Mouse (Mus musculus) brain, embryonic 18.5 days (tissue): ENCODE measurements around the gene Capzb.

Experiments
- DNase-seq: peaks from one replicate; pipeline ENCODE4 v3.0.0-alpha.2; 2012; ENCODE audit warnings: low read depth, low spot score

The Capzb gene

GRCm38 (mm10) chr4:139192499-139193175 is at the start of gene Capzb:
Capzb (plus strand) TSS chr4:139192899.
- peak; percentile 92 for DNase-seq

- no peak for DNase-seq
Observed at GRCm38 (mm10) chr4:139142985-139143384, 49.7 kb upstream of the Capzb start.

- DNase-seq, result no peak
Observed at GRCm38 (mm10) chr4:139144577-139144976, 48.1 kb upstream of the Capzb start.

- DNase-seq, result no peak
Observed at GRCm38 (mm10) chr4:139145156-139145555, 47.5 kb upstream of the Capzb start.

GRCm38 (mm10) chr4:139146760-139147159 is 45.9 kb upstream of the Capzb start:
- DNase-seq, result no peak

GRCm38 (mm10) chr4:139151370-139151769 is 41.3 kb upstream of the Capzb start:
- no peak for DNase-seq

GRCm38 (mm10) chr4:139154576-139155307 is 38.0 kb upstream of the Capzb start:
- DNase-seq, result no peak

- no peak for DNase-seq
Observed at GRCm38 (mm10) chr4:139156538-139156937, 36.2 kb upstream of the Capzb start.

GRCm38 (mm10) chr4:139158350-139158749 is 34.3 kb upstream of the Capzb start:
- no peak for DNase-seq

GRCm38 (mm10) chr4:139161076-139161475 is 31.6 kb upstream of the Capzb start:
- DNase-seq, result no peak

- DNase-seq, result no peak
Observed at GRCm38 (mm10) chr4:139164082-139164481, 28.6 kb upstream of the Capzb start.

- no peak for DNase-seq
Observed at GRCm38 (mm10) chr4:139165259-139165658, 27.4 kb upstream of the Capzb start.

GRCm38 (mm10) chr4:139166244-139166643 is 26.5 kb upstream of the Capzb start:
- DNase-seq, result no peak

GRCm38 (mm10) chr4:139167107-139167506 is 25.6 kb upstream of the Capzb start:
- no peak for DNase-seq

GRCm38 (mm10) chr4:139168985-139169747 is 23.5 kb upstream of the Capzb start:
- no peak for DNase-seq

GRCm38 (mm10) chr4:139169748-139170279 is 22.9 kb upstream of the Capzb start:
- DNase-seq, result no peak

GRCm38 (mm10) chr4:139175061-139175971 is 17.4 kb upstream of the Capzb start:
- DNase-seq, result no peak

- DNase-seq, result no peak
Observed at GRCm38 (mm10) chr4:139176023-139176422, 16.7 kb upstream of the Capzb start.

- DNase-seq, result no peak
Observed at GRCm38 (mm10) chr4:139177921-139178320, 14.8 kb upstream of the Capzb start.

- no peak for DNase-seq
Observed at GRCm38 (mm10) chr4:139178377-139178776, 14.3 kb upstream of the Capzb start.

- no peak for DNase-seq
Observed at GRCm38 (mm10) chr4:139179218-139179617, 13.5 kb upstream of the Capzb start.
